Mouse (Mus musculus): Measurements from ENCODE around the gene Gm20388.

The Gm20388 gene

DNA sequence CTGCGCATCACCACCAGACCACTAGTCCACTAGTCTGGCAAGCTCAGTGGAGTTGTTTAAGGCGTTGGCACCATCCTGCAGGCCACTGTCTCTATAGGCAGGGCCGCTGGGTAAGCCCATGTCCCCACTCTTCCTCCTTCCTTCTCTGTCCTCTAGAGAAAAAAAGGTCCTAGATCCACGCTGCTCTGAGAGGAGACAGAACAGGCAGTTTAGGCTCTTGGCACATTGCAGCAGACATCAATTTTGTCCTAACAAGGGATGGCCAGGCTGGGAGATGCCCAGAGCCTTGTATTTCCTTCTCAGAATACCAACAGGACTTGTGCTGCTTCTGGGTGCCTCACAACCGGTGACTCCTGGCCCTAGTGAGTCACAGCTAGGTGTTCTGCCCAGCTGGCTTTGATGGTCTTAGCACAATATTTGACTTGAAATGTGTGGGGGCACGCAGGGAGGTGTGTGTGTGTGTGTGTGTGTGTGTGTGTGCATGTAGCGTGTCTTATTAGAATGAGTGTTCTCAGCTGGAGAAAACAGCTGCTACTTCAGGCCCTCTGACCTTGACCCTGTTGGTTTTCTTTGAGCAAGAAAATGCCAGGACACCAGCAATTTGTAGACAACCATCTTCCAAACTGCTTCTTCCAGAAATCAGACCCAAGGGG, 1967.3 kb downstream of the Gm20388 start:
- DNase-seq (ENCODE audit: low read depth, low spot score), result no peak

DNA sequence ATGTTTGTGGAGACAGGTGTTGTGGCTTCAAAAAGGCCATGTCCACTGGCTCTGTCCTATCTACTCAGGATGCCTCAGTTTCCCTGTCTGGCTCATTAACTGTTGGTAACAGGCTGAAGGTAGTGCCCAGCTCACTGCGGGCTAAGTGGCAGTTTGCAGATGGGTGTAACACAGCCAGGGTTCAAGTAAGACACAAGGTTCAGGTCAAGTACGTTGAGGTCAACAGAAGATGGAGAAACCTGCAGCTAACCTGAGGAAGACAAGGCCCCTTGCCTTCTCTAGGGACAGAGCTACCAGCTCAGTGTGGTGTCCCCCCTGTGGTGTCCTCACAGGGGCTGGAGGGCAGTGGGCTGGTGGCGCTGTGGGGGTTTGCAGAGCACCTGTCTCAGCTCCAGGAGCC, 1969.1 kb downstream of the Gm20388 start:
- DNase-seq (ENCODE audit: low read depth, low spot score), result no peak

DNA sequence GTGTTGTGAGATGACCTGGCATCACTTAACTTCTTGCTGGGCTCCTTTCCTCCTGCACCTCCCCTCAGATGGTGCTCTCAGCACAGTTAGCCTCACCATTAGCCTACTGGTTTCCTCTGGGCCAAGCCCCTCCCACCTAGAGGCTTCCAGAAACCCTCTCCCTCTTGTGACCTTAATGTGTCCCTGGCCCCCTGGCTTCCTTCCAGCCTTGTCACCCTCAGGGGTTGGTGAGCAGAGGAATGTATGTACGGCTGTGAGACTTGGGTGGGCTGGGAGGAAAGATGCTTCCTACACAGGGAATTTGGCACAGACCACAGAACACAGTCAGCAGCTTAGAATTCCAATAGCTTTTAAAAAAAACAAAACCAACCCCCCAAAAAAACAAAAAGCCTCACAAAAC, 1970.2 kb downstream of the Gm20388 start:
- DNase-seq (ENCODE audit: low read depth, low spot score), result no peak

DNA sequence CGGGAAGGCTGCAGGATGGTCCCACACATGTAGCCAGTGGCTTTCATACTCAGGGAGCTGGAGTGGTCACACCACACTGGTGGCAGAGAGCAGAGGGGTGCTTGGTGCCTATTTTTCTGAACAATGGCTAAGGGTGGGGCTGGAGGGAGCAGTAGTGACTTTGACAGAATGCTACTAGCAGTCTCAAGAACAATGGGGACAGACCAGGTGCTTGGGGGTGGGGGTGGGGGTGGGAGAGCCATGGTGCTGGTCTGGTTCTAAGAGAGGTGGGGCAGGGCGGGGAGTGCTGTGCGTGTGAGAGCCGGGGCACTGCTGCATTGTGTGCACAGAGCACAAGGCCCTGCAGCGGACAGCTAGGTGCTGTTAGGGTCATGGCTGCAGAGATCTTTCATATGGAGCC, 1971.3 kb downstream of the Gm20388 start:
- no peak for DNase-seq (ENCODE audit: low read depth, low spot score)

DNA sequence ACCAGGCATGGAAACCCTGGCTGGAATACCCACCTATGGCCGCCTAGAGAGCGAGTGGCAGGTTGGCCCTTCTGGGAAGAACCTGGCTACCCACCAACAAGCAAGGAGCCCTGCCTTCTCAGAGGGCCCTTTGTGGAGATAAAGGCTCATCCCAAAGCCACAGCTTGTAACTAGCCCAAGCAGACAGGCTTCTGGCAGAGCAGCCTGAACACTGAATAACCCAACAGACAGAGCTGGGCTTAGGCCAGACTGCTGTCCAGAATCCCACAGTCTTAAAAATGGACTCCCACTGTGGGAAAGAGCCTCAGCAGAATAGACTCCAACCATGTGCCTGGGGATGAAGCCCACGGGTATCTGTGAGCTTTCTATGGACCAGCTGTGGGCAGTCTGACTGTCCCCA, 1973.5 kb downstream of the Gm20388 start:
- no peak for DNase-seq (ENCODE audit: low read depth, low spot score)

DNA sequence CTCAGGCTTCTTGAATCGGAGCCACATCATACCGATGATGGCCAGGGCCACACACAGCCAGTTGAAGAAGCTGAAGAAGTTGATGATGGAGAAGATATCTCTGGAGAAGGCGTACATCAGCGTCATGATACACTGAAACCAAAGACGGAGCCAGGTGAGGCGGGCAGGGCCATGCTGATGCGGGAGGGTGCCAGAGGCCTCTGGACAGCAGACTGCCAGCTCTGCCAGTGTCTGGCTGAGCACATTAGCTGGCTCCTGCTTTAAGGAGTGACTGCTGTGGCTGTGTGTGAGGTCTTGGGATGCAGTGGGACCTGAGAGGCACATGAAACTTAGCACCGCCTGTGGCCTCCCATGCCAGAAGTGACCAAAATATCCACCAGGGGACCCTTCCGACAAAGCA, 1974.4 kb downstream of the Gm20388 start:
- no peak for DNase-seq (ENCODE audit: low read depth, low spot score)

DNA sequence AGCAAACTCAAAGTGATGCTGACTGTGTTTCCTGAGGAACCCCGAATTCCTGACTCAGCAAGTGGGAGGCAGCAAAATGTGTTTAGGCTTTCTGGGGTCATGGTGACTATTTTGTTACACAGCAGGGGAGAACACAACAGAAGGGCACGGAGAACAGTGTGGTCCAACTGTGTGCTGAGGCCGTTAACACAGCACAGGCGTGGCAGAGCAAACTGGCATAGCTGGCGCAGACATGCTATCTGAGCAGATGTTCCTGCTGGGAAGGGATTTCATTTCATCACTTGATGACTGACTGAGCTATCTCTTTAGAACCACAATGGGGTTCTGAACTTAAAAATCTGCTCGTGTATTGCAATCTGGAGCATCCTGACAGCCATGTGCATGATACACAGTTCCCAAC, 1974.8 kb downstream of the Gm20388 start:
- peak; percentile 66 for DNase-seq (ENCODE audit: low read depth, low spot score)

DNA sequence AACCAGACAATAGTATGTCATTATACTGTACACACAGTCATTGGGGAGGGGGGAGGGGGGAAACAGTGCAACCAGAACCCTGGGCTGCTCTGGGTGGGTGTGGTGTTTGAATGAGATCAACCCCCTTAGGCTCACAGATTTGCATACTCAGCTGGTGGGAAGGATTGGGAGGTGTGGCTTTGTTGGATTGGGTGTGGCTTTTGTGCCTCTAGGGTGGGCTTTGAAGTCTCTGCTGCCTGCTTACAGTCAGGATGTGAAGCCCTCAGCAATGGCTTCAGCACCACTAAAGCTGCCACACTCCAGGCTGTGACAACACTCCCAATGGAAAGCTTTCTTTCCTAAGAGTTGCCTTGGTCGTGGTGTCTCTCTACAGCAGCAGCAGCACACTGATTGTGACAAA, 1976.9 kb downstream of the Gm20388 start:
- DNase-seq (ENCODE audit: low read depth, low spot score), result no peak

DNA sequence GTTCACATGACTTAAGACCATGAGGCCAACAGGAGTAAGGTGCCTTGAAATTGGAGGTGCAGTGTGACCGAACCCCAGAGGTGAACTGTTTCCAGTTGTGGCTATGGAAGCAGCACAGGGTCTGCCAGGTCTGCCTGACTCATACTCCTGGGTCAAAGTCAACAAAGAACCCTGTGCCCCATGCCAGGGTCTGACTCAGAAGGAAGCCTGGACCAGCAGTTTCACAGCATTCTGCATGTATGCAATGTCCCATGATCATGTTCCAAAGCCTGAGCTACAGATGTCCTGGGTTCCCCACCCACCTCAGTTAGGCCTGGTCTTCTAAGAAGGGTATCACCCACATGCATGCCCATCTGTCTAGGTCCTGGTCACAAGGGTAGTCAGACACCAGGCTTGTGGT, 1978.7 kb downstream of the Gm20388 start:
- DNase-seq (ENCODE audit: low read depth, low spot score), result no peak

DNA sequence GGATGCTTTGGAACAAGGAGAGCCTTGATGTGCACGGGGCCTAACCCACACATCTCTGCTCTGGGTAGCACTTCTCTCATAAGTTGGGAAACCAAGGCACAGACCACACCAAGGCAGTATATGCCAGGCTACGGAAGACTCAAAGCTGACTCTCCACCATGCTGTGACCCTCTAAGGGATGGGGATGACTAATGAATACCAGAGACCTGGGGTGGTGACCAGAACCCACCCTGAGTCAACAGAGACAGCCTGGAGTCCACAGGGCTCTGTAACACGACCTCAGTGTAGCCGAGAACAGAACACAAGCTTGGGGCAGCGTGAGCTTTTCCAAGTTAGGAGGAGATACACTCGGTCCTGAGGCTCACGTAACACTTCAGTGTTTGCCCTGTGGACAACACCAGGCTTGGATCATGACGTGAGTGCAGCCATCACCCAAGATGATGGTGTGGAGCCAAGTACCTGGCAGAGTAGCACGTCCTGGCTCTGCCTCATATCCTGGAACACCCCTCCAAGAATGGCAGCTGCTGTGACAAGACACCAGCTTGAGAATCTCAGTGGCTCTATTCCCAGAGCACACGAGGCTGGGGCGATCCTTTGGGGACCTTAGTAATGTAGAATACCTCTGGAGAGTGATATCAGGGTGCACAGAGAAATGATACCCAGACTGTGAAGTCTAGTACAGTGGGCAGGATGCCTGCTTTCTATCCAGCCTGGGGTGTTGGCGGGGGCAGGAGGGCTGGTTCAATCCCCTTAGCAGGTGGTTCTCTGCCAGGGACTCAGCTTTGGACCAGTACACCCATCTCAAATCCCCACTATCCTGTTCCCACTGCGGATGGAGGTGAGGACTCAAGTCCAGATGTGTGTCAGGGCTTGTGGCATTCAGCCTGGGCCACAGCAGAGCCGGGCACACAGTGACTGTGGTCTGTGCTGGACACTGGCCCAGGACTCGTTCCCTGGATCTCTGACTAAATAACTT, 1979.5 kb downstream of the Gm20388 start:
- DNase-seq (ENCODE audit: low read depth, low spot score), result peak; percentile 49

DNA sequence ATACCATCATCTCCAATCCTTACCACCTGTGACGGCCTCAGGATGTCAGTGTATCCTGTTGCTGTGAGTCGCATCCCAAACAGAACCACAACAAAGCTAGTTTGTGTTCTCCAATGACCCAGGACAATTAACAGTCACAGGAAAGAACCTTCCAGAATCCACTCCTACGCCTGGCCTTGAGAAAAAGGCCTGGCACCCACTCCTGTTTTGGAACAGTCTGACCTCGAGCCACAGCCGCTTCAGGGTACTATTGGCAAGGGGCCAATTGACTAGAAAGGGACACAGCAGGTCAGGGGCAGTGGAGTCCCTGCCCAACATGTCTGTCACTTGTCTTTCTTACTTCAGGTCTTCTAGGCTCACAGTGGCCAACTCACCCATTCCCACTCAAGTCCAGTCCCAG, 1982.2 kb downstream of the Gm20388 start:
- DNase-seq (ENCODE audit: low read depth, low spot score), result no peak

DNA sequence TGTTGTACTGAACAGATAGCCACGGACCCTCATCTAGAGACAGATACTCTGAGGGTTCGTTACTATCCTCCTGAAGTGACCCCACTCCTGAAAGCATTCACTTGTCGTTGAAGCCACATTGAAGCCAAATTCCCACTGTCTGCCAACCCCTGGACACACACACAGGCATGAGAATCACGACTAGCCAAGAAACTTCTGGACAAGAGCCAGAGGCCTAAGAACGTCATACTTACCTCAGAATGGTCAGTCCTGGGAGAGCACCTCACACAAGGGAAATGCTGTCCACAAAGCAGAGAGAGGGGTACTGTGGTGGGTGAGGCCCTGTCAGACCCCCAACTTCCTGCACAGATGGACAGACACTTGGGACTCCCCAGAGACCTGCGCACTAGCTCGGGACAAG, 1985.3 kb downstream of the Gm20388 start:
- no peak for DNase-seq (ENCODE audit: low read depth, low spot score)

DNA sequence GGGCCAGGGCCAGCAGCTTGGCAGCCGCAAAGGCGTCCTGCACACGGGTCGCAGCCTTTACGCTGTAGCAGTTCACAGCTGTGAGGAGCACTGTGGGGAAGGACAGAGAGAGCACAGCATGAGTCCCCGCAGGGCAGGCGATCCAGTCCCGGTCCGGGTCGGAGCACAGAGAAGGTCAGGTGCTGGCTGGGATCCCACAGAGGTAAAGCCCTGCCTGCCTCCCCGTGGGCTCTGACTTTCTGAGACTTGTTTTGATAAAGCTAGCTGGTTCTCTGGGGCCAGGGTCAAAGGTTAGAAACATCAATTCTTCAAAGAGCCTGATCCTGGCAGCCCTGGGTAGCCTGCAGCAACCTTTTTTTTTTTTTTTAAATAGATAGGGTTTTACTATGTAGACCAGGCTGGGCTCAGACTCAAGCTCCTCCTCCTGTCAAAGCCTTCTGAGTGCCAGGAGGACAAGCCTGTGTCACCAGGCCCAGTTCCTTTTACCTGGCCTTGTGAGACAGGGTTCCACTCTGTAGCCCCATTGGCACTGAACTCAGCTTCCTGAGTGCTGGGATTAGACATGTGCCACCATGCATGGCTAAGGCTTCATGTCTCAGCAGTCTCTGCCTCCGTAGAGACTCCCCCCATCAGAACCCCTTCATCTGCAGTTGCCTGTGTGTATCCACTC, 1986.0 kb downstream of the Gm20388 start:
- no peak for DNase-seq (ENCODE audit: low read depth, low spot score)

DNA sequence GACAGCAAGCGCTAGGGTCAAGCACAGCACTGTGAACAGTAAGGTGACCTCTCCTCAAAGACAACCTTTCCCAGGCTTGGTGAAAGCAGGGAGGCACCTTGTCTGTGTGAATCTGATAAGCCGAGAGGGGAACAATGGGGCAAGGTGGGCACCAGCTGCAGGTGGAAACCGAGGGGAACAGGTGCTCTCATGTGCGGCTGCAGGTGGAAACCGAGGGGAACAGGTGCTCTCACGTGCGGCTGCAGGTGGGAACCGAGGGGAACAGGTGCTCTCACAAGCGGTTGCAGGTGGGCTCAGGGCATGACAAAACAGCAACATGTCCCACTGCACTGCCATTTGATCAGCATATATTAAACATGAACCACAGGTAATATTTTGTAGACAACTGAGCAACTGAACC, 1986.6 kb downstream of the Gm20388 start:
- no peak for DNase-seq (ENCODE audit: low read depth, low spot score)

DNA sequence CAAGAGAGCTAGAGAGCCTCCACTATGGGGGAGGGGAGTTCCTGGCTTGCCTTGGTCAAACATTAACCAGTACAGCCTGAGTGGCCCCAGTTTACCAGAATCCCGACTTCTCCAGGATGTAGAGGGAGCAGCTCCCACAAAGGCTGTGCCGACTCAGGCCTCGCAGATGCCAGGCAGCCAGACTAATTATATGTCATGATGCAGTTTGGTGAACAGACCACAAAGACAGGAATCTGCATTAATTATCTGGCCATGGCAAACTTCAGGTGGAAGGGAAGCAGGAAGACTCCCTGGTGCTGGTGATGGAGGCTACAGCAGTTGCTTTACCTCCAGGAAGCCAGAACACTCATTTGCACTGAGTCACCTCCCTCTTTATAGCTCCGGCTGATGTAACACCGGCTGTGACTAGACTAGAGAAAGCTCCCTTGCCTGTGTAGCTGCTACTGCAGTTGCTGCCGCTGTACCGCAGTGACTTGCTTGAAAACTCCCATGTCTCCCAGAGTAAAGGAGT, 1987.3 kb downstream of the Gm20388 start:
- DNase-seq (ENCODE audit: low read depth, low spot score), result peak; percentile 94

DNA sequence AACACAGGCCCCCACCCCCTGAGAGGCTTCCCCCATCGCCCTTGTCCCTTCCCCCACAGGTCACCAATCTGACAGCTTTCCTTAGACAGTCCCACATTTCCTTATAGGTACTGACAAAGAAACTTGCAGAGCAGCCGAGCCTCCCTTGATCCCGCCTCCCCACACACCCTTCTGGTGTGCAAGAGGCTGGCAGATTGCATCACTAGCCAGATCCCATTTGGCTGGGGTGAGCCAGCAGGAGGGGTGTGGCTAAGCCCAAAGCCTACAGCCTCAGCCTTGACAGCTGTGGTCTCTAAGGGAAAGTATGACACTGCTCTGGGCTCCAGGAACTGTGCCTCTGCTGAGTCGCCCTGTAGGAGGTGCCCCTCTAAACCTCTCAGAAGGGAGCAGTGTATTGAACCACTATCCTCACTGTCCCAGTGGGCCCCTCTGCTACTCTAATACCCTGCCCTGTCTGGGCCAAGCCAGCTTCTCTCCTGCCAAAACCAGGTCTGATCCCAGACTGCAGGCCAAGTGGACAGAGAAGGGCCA, 1987.8 kb downstream of the Gm20388 start:
- peak; percentile 95 for DNase-seq (ENCODE audit: low read depth, low spot score)

DNA sequence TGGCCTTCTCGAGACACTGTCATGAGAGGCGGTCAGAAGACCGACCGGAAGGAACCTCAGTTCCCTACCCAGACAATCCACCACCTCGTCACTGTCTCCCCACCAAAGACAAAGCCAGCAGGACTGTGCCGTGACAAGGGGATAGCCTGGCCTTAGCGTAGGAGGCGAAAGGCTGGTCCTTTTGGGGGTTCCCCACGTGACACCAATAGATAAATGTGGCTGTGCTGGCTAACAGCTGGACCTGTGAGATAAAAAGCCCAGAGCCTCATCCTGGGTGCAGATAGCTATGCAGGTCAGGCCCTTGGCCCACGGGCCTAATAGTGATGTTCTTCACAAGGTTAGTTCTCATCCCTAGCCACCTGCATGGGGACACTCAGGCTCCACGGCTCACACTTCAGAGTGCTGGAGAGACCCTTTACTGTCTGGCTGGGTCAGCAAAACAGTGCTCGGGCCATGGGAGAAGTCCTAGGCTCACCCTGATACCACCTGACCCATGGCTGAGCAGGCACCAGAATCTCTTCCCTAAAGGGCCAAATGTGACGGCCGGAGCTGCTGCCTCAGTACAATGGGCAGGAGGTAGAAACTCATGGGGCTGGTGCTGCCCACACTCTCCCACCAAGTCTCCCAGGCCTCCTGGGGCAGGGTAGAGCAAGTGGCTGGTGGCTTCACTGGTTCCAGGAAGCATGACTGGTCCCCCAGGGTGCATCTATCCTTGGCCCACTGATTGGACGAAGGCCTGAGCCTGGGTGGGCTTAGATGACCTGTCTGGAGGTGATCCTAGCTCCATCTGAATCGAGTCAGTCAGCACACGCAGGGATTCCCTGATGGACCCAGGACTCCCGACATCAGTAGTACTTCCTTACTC, 1988.8 kb downstream of the Gm20388 start:
- no peak for DNase-seq (ENCODE audit: low read depth, low spot score)

DNA sequence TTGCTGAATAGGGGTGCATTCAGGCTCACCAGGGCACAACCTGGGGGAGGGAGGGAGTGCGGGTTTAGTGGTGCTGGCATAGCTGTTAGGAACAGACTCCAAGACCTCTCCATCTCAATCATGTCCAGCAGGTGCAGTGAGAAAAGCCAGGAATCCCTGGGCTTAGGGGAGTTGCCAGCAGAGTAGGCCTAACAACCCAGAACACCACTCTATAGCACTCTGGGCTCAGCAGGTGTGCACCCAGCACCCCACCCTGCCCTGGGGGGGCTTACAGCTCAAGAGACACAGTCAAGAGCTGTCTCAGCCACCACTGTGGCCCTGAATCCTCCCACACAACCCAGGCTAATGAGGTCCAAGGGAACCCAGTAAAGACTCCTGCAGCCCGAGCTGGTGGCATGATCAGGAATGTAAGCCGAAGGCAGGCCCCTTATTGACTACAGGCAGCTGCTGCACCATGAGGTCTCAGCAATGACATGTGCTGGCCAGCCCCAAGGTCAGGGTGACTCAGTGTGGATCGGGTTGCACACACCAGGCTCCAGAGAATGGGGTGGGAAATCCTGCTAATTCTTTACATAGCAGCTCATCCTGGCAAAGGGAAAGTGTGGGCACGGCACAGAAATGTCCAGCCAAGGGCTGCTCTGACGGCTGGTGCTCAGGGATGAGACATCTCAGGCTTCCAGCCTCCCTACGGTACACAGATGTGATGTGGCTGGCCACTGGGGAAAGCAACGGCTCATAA, 1991.0 kb downstream of the Gm20388 start:
- DNase-seq (ENCODE audit: low read depth, low spot score), result peak; percentile 57

DNA sequence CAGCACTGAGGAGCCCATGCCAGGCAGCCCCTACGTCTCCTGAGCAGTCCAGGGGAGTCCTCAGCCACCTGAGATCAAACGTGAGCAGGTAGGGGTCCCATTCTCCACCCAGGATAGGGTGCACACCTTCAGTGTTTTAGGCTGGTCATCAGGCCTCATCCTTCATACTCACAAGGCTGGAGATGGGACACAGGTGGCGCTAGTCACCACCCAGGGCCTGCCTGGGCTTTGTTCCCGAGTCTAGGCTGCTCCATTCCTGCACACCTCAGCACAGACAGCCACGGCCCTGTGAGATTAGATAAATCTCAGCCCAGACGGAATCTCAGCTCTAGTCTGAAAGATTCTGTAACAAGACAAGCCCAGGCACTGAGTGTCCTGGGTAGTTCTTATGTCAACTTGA, 1993.3 kb downstream of the Gm20388 start:
- DNase-seq (ENCODE audit: low read depth, low spot score), result peak; percentile 75

DNA sequence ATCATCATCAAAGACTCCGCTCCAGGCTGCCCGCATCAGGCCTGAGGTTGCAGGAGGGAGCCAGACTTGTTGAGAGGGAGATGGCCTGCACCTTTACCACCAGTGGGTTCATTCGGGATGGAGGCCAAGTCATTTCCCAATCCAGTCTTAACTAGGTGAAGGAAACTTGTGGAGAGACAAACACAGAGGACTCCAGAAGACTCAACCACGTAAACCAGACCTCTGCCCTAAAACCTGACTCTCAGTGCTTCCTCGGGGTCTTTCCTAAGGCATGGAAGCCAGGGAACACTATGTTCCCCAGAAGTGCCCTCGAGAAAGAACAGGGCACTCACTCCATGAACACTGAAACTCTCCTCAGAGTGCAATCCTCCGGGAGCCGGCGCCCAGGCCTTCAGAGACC, 1994.4 kb downstream of the Gm20388 start:
- no peak for DNase-seq (ENCODE audit: low read depth, low spot score)
